Mouse (Mus musculus) thymus, postnatal 14 days (tissue): ENCODE measurements at regions not wholly inside any gene's neighbourhood (a gene's known extent, or its start where the extent isn't known, plus 50 kb on each side); places are given as distances from the start of the nearest gene placed in this dataset.

Experiments
- DNase-seq: peaks from one replicate; pipeline ENCODE4 v3.0.0; 2021

DNA sequence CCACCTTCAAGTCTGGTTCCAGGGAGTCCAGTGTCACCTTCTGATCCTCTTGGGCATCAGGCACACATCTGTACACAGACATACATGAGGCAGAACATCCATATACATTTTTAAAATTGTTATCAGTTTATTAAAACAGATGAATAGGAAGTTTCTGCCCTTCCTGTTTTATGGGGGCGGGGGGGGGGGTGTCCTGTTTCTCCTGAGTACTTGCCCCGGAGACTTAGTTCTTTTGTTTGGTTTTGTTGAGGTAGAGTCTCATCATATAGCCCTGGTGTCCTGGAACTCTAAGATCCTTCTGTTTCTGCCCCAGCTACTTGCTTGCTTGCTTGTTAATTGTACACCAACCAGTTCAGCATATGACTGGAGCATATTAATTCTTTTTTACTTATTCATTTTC lies 85.0 kb upstream of the Xpo1 start:
- no peak for DNase-seq

GRCm38 (mm10) chr11:23171760-23172159 lies 84.1 kb upstream of the Xpo1 start:
- no peak for DNase-seq

DNA sequence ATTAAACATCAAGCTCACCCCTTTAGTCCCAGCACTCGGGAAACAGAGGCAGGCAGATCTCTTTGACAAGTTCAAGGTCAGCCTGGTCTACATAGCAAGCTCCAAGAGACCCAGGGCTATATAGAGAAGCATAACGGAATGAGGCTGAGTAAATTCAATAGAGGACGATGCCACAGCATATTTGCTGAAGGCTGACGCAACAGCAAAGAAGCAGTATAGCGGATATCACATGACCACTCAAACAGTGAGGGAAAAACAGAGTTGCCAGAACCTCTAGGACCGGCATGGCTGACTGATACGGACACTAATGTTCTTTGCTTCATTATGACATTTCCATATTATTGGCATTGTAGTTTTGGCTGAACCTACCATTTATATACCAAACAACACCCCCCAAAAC lies 74.2 kb upstream of the Xpo1 start:
- no peak for DNase-seq

GRCm38 (mm10) chr11:23185211-23185610 lies 70.6 kb upstream of the Xpo1 start:
- no peak for DNase-seq

DNA sequence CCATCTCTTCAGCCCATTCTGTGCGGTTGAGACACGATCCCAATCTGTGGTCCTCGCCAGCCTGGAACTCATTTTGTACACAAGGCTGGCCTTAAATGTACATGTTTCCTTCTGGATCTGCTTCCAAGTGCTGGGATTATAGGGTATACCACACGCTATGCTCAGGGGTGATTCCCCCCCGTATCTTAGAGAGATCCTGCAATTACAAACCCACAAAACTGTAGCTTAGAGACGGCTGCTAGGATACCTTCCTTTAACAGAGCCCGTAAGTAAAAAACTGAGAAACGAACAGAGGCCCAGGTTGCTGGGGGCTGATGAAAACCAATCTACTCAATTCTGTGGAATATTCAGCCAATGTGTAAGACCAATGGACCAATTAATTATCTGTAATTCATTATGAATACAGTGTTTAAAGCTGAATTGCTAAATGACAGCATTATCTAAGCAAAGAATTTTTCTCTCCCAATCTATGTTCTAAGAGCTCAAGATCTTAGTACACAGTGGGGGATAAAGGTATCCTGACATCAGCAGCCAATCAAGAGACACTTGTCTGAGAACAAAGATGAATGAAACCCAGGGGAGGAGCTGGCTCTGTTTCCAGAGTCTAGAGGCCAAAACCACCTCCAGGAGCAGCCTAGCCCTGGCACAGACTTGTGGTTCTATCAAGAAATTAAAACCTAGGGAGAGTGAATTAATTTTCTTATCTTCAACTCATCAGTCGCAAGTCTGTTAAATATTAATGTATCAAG lies 54.0 kb upstream of the Xpo1 start:
- DNase-seq, result no peak

DNA sequence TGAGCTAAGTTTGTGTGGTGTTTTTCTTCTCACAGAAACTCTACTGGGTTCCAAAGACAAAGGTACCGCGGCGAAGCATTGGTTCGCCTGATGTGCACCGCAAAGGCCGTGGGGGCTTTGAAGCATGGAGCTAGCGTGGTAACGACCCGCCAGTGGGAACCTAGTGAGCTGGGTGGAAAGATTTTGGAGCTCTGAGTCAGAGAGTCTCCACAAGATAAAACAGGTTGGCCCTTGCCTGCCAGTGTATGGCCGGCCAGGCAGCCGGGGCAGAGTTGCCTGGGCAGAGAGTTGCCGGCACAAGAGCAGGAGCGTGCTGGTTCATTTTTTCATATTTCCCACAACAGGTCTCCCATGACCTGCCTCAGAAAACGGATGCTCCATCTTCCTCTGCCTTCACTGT lies 52.3 kb upstream of the Xpo1 start:
- no peak for DNase-seq

GRCm38 (mm10) chr11:23204041-23204440 lies 51.8 kb upstream of the Xpo1 start:
- DNase-seq, result no peak
